Mouse (Mus musculus): ENCODE measurements around the gene Tshz2.
"Not testable (repeated sequence)": the region's sequence is repeated elsewhere in the genome, so short reads cannot be mapped to it uniquely, and the experiment has no call there.

Tshz2 gene

GRCm38 (mm10) chr2:169758120-169758519 is 125.3 kb downstream of the Tshz2 start:
- DNase-seq (ENCODE audit: low spot score): no peak

DNA sequence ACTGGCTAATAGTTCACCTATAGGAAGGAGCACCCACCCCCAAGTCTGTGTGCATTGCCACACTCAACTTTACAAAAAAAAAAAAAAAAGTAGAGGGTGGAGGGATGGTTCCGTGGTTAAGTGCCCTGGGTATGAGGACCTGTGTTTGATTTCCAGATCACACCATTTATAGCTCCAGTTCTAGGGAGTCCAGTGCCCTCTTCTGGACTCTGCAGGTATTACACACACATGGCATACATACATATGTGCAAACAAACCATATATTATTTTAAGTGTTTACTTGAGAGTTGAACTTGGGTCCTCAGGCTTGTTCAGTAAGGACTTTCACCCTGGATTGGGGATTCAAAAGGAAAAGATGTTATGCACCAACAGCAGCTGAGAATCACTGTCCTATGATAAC is 127.3 kb downstream of the Tshz2 start:
- DNase-seq (ENCODE audit: low spot score): no peak

- no peak for DNase-seq (ENCODE audit: low spot score)
Measured at GRCm38 (mm10) chr2:169761726-169762125, 128.9 kb downstream of the Tshz2 start.

- no peak for DNase-seq (ENCODE audit: low spot score)
Measured at GRCm38 (mm10) chr2:169762301-169762700, 129.5 kb downstream of the Tshz2 start.

- DNase-seq (ENCODE audit: low spot score): no peak
Measured at GRCm38 (mm10) chr2:169763716-169764115, 130.9 kb downstream of the Tshz2 start.

GRCm38 (mm10) chr2:169766247-169766646 is 133.4 kb downstream of the Tshz2 start:
- DNase-seq (ENCODE audit: low spot score): no peak

DNA sequence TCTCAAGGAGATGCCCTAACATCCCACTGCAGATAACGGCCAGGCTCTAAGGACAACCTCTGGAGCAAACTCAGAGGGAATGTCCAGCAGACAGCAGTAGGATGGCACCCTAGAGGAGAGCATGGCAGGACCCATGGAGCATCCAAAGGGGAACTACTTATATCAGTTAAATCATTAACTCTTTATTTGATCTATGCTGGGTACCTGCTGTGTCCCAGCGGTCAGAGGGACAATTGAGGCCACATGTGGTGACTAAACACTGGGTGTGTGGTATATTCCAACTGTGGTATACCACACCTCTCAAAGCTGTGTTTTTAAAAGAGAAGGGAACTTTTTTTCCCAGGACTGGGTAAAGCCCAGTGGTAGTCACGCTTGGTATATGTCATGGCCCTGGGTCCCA is 134.5 kb downstream of the Tshz2 start:
- no peak for DNase-seq (ENCODE audit: low spot score)

DNA sequence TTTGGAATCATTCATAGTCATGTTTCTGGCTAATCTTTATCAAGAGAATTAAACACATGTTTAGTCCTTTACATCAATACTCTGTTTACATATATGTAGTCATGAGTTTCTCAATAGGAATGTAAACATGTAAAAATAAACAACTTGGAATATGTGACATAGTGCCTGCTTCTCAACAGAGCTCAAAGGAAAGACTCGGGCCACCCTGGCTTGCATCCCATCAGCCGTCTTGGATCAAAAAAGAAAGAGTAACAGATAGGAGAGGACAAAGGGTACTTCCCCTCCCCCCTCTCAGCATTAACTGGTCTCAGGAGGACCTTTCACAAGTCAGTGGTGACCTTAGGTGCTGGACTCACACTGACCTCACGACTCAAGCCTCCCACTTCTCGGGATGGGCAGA is 142.3 kb downstream of the Tshz2 start:
- no peak for DNase-seq (ENCODE audit: low spot score)

DNA sequence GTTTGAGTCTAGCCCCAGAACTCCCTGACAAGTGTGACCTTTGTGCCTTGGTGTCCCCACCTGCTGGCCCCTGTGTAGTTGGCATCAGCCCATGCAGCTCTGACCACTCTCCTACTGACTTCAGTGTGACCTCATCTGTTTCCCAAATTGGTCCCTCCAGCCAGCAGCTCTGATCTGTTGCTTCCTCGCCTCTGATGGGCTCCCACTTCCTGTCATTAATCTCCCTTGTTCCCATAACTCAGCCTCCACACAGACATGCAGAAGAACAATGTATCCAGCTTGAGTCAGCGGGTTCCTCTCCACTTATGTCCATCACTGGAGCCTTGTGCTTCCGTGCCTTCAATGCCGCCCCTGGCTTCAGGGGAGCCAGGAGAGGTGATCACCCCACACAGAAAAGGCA is 144.4 kb downstream of the Tshz2 start:
- no peak for DNase-seq (ENCODE audit: low spot score)

GRCm38 (mm10) chr2:169777764-169778163 is 145.0 kb downstream of the Tshz2 start:
- DNase-seq (ENCODE audit: low spot score): no peak

- DNase-seq (ENCODE audit: low spot score): peak; percentile 33
Measured at GRCm38 (mm10) chr2:169778740-169779345, 146.0 kb downstream of the Tshz2 start.

DNA sequence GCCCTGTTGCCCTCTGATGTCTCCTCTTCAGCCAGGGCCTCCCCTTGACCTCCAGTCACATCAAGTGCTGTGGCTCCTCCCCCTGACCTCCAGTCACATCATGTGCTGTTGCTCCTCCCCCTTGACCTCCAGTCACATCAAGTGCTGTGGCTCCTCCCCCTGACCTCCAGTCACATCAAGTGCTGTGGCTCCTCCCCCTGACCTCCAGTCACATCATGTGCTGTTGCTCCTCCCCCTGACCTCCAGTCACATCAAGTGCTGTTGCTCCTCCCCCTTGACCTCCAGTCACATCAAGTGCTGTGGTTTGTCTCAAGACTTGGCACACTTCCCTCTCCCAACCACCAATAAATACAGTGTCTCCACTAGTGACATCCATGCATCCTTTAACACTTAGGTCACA is 148.9 kb downstream of the Tshz2 start:
- not testable (repeated sequence) for DNase-seq (ENCODE audit: low spot score)

GRCm38 (mm10) chr2:169782874-169783680 is 150.3 kb downstream of the Tshz2 start:
- no peak for DNase-seq (ENCODE audit: low spot score)

DNA sequence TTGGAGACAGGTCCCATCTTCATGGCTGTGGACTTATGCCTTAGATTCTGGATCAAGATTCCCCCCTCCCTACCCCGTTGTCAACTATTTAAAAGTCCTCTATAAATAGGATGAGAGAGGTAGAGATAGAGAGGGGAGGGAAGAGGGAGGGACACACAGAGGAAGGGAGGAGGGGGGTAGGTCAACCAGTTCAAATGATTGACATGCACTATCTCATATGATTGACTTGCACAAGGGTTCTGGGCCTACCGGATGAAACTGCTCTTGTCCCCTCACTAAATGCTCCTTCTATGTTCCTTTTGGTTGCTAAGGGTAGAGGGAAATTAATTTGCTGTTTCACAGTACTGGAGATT is 150.8 kb downstream of the Tshz2 start:
- no peak for DNase-seq (ENCODE audit: low spot score)

GRCm38 (mm10) chr2:169787381-169787780 is 154.6 kb downstream of the Tshz2 start:
- no peak for DNase-seq (ENCODE audit: low spot score)

DNA sequence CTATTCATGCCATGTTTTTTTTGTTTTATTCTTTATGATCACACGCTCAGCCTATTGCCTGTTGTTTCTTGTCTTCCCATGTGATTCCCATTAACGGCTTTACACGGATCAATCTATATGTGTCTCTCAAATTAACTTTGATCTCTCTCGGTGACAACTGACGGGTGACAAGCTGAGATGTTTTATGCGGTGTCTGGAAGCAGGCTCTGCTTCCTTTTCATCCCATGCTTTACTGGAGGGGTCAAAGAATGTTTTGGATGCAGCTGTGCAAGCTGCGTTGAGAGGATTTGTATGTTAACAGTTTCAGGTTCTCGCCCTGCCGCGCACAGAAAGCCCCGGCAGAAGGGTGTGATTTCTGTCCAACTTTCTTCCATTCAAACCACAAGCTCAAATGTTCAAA is 155.1 kb downstream of the Tshz2 start:
- DNase-seq (ENCODE audit: low spot score): no peak

- peak; percentile 54 for DNase-seq (ENCODE audit: low spot score)
Measured at GRCm38 (mm10) chr2:169790439-169791131, 157.8 kb downstream of the Tshz2 start.

- no peak for DNase-seq (ENCODE audit: low spot score)
Measured at GRCm38 (mm10) chr2:169792706-169793105, 159.9 kb downstream of the Tshz2 start.

DNA sequence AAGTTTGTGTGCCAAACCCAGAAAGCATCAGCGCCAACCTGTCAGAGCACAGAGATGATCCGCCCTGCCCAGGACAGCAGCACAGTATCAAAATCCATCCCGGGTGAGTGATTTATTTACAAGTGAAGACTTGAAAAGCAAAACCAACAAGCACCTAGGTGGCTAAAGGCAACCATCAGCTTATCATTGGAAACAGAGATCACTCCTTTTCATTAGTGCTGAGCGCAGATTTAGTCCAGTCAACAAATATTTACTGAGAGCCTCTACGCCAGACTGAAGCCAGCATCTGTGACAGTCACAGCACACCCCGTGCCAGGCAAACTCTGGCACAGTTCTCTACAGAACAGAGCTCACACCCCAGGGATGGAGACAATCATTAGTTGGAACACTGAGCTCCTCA is 169.4 kb downstream of the Tshz2 start:
- DNase-seq (ENCODE audit: low spot score): no peak

DNA sequence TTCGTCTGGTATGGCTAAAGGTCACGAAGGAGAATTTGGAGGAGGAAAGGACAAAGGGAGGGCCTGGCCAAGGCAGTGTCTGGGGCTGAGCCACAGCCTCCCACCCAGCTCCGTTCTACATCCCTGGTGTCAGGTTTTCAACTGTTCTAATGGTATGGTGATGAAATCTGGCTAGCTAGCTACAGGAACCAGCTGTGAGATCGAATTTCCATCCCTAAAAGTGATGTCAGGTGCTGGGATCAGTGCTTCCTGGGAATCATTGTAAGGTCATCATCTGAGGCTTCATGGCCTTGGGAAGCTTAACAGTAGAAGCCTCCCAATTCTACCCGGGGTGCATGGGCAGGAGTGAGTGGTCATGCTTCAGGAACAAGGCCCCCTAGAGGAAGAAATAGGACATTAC is 171.6 kb downstream of the Tshz2 start:
- no peak for DNase-seq (ENCODE audit: low spot score)

DNA sequence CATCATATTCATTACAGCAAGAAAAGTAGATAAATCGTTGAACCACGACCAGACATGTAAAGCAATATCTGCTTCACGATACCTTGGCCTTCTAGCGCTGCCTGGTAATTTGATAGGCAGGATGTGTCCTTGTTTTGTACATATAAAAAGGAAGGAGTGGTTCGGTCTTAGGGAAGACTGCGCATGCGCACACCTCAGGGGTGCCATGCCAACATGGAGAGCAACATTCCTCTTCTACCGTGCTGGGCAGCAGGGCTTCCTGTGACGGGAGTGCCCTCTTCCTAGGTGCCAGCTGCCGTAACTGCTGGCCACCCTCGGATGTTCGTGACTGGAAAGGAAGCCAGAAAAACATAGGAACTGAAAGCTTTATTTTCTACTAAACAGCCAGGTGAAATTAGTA is 172.7 kb downstream of the Tshz2 start:
- no peak for DNase-seq (ENCODE audit: low spot score)

DNA sequence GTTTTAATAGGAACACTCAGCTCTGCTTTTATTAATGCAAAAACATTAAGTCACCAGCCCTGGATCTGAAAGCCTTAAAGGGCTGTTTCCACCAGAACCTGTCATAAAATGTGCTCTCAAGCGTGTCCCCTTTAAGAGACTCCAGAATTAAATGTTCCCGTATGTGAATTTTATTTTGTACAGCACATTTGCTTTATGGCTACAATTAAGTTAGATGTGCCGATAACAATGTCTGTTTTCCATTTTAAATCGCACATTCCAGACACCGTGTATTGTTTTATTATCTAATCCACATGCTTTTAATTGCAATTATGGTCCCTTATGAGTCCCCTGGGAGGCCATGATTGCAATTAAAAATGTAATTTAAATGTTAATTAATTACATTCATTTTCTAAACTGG is 178.8 kb downstream of the Tshz2 start:
- no peak for DNase-seq (ENCODE audit: low spot score)

- DNase-seq (ENCODE audit: low spot score): no peak
Measured at GRCm38 (mm10) chr2:169812055-169812454, 179.2 kb downstream of the Tshz2 start.
